Mouse (Mus musculus) erythroblast, embryonic 14.5 days (primary cell): Measurements from ENCODE around the gene Zfp668.

Experiments
- GATA1 ChIP-seq: IDR thresholded peaks from 2 replicates; pipeline ENCODE4 v1.6.1; 2012; ENCODE audit warnings: low read length, inconsistent platforms, mixed read lengths
- TAL1 ChIP-seq: IDR thresholded peaks from 3 replicates; pipeline ENCODE4 v1.6.1; 2012; ENCODE audit warnings: low read length, inconsistent platforms, mixed read lengths

- TF ChIP-seq TAL1 (no peak), GATA1 (no peak)
Measured at GRCm38 (mm10) chr7:127879301-127879700, 2.7 kb upstream of the Zfp668 start.
